Mouse (Mus musculus): ENCODE measurements around the gene Sall2. TPM values are rescaled to one million over a fixed set of nuclear protein-coding genes. Genes with fewer than 3 reads are reported as not detected.

Sall2 gene
- polyA plus RNA-seq, 1 experiment, result 11.4 TPM

GRCm38 (mm10) chr14:52284191-52284590 lies 44.4 kb downstream of the Sall2 start:
- peak overlapping the region; percentile 24; the same call in 1 of the 2 replicates for H3K4me3 ChIP-seq (ENCODE audit: low read depth, low read length)
- H3K36me3 ChIP-seq (ENCODE audit: control insufficient read depth, insufficient read depth, low read length, poor library complexity, severe bottlenecking), result peaks cover 31% of the 10 kb centered on the region
- H3K27ac ChIP-seq (ENCODE audit: insufficient read depth, low read length), result peak overlapping the region; percentile 81
- H3K9me3 ChIP-seq (replicated peaks; ENCODE audit: control insufficient read depth, insufficient read depth, low read length, poor library complexity, severe bottlenecking), result no peaks in the 10 kb centered on the region
- no peak for TF ChIP-seq POLR2A (IDR thresholded peaks at IDR 0.05; ENCODE audit: insufficient read depth, low read length)
- TF ChIP-seq EP300 (IDR thresholded peaks at IDR 0.05; ENCODE audit: insufficient read depth, low read depth, low read length), result no peak
- TF ChIP-seq CTCF (IDR thresholded peaks at IDR 0.05; ENCODE audit: low read depth, low read length), result no peak
- H3K27me3 ChIP-seq (ENCODE audit: control insufficient read depth, insufficient read depth, low read length, poor library complexity, severe bottlenecking), result no peaks in the 10 kb centered on the region
- H3K4me1 ChIP-seq (ENCODE audit: control insufficient read depth, insufficient read depth, low read length), result no peaks in the 10 kb centered on the region
- H3K9ac ChIP-seq (ENCODE audit: low read depth, poor library complexity, severe bottlenecking), result 0 out of 2 replicates have a peak overlapping the region, but pooled peaks have one; percentile 0

- TF ChIP-seq EP300 (IDR thresholded peaks at IDR 0.05; ENCODE audit: insufficient read depth, low read depth, low read length) (no peak), CTCF (IDR thresholded peaks at IDR 0.05; ENCODE audit: low read depth, low read length) (no peak), POLR2A (IDR thresholded peaks at IDR 0.05; ENCODE audit: insufficient read depth, low read length) (no peak)
- Histone ChIP-seq H3K36me3 (ENCODE audit: control insufficient read depth, insufficient read depth, low read length, poor library complexity, severe bottlenecking) (peaks cover 28% of the 10 kb centered on the region), H3K27ac (ENCODE audit: insufficient read depth, low read length) (peak overlapping the region; percentile 81), H3K9ac (ENCODE audit: low read depth, poor library complexity, severe bottlenecking) (peak overlapping the region; percentile 0; the same call in 1 of the 2 replicates), H3K9me3 (replicated peaks; ENCODE audit: control insufficient read depth, insufficient read depth, low read length, poor library complexity, severe bottlenecking) (no peaks in the 10 kb centered on the region), H3K4me3 (ENCODE audit: low read depth, low read length) (peak overlapping the region; percentile 24), H3K4me1 (ENCODE audit: control insufficient read depth, insufficient read depth, low read length) (no peaks in the 10 kb centered on the region), H3K27me3 (ENCODE audit: control insufficient read depth, insufficient read depth, low read length, poor library complexity, severe bottlenecking) (no peaks in the 10 kb centered on the region)
Observed at GRCm38 (mm10) chr14:52283629-52284028, 44.9 kb downstream of the Sall2 start.

- Histone ChIP-seq H3K27ac (ENCODE audit: insufficient read depth, low read length) (no peak overlapping the region), H3K9ac (ENCODE audit: low read depth, poor library complexity, severe bottlenecking) (peak overlapping the region; percentile 70), H3K9me3 (replicated peaks; ENCODE audit: control insufficient read depth, insufficient read depth, low read length, poor library complexity, severe bottlenecking) (no peaks in the 10 kb centered on the region), H3K27me3 (ENCODE audit: control insufficient read depth, insufficient read depth, low read length, poor library complexity, severe bottlenecking) (no peaks in the 10 kb centered on the region), H3K4me1 (ENCODE audit: control insufficient read depth, insufficient read depth, low read length) (no peaks in the 10 kb centered on the region), H3K36me3 (ENCODE audit: control insufficient read depth, insufficient read depth, low read length, poor library complexity, severe bottlenecking) (no peaks in the 10 kb centered on the region), H3K4me3 (ENCODE audit: low read depth, low read length) (peak overlapping the region; percentile 74)
- TF ChIP-seq CTCF (IDR thresholded peaks at IDR 0.05; ENCODE audit: low read depth, low read length) (no peak), POLR2A (IDR thresholded peaks at IDR 0.05; ENCODE audit: insufficient read depth, low read length) (no peak), EP300 (IDR thresholded peaks at IDR 0.05; ENCODE audit: insufficient read depth, low read depth, low read length) (no peak)
Observed at GRCm38 (mm10) chr14:52279747-52280120, 48.8 kb downstream of the Sall2 start.

GRCm38 (mm10) chr14:52278932-52279746 lies 49.4 kb downstream of the Sall2 start, which contains the start of the genes Tox4 and Rab2b:
TSS of gene Tox4 (plus strand) at chr14:52279146.
TSS of gene Rab2b (minus strand) at chr14:52279545.
- no peaks in the 10 kb centered on the region for H3K9me3 ChIP-seq (replicated peaks; ENCODE audit: control insufficient read depth, insufficient read depth, low read length, poor library complexity, severe bottlenecking)
- H3K36me3 ChIP-seq (ENCODE audit: control insufficient read depth, insufficient read depth, low read length, poor library complexity, severe bottlenecking), result no peaks in the 10 kb centered on the region
- H3K4me3 ChIP-seq (ENCODE audit: low read depth, low read length), result peak within 1 kb of the TSS; percentile 91
- H3K4me1 ChIP-seq (ENCODE audit: control insufficient read depth, insufficient read depth, low read length), result no peaks in the 10 kb centered on the region
- TF ChIP-seq POLR2A (IDR thresholded peaks at IDR 0.05; ENCODE audit: insufficient read depth, low read length), result peak; percentile 86
- peak; percentile 84 for TF ChIP-seq CTCF (IDR thresholded peaks at IDR 0.05; ENCODE audit: low read depth, low read length)
- 0 out of 2 replicates have a peak, but pooled peaks have one; percentile 28 for TF ChIP-seq EP300 (IDR thresholded peaks at IDR 0.05; ENCODE audit: insufficient read depth, low read depth, low read length)
- H3K27me3 ChIP-seq (ENCODE audit: control insufficient read depth, insufficient read depth, low read length, poor library complexity, severe bottlenecking), result no peaks in the 10 kb centered on the region
- peak within 1 kb of the TSS; percentile 9 for H3K27ac ChIP-seq (ENCODE audit: insufficient read depth, low read length)
- peak within 1 kb of the TSS; percentile 70 for H3K9ac ChIP-seq (ENCODE audit: low read depth, poor library complexity, severe bottlenecking)

GRCm38 (mm10) chr14:52277210-52277609 lies 51.4 kb downstream of the Sall2 start:
- Histone ChIP-seq H3K27me3 (ENCODE audit: control insufficient read depth, insufficient read depth, low read length, poor library complexity, severe bottlenecking) (no peaks in the 10 kb centered on the region), H3K36me3 (ENCODE audit: control insufficient read depth, insufficient read depth, low read length, poor library complexity, severe bottlenecking) (no peaks in the 10 kb centered on the region), H3K9ac (ENCODE audit: low read depth, poor library complexity, severe bottlenecking) (no peak overlapping the region), H3K9me3 (replicated peaks; ENCODE audit: control insufficient read depth, insufficient read depth, low read length, poor library complexity, severe bottlenecking) (no peaks in the 10 kb centered on the region), H3K4me1 (ENCODE audit: control insufficient read depth, insufficient read depth, low read length) (no peaks in the 10 kb centered on the region), H3K27ac (ENCODE audit: insufficient read depth, low read length) (no peak overlapping the region), H3K4me3 (ENCODE audit: low read depth, low read length) (no peak overlapping the region)
- TF ChIP-seq CTCF (IDR thresholded peaks at IDR 0.05; ENCODE audit: low read depth, low read length) (no peak), EP300 (IDR thresholded peaks at IDR 0.05; ENCODE audit: insufficient read depth, low read depth, low read length) (no peak), POLR2A (IDR thresholded peaks at IDR 0.05; ENCODE audit: insufficient read depth, low read length) (no peak)

- Histone ChIP-seq H3K4me3 (ENCODE audit: low read depth, low read length) (no peak overlapping the region), H3K27ac (ENCODE audit: insufficient read depth, low read length) (no peak overlapping the region), H3K9me3 (replicated peaks; ENCODE audit: control insufficient read depth, insufficient read depth, low read length, poor library complexity, severe bottlenecking) (no peaks in the 10 kb centered on the region), H3K9ac (ENCODE audit: low read depth, poor library complexity, severe bottlenecking) (no peak overlapping the region), H3K36me3 (ENCODE audit: control insufficient read depth, insufficient read depth, low read length, poor library complexity, severe bottlenecking) (no peaks in the 10 kb centered on the region; the same call in 1 of the 2 replicates), H3K27me3 (ENCODE audit: control insufficient read depth, insufficient read depth, low read length, poor library complexity, severe bottlenecking) (no peaks in the 10 kb centered on the region), H3K4me1 (ENCODE audit: control insufficient read depth, insufficient read depth, low read length) (no peaks in the 10 kb centered on the region)
- TF ChIP-seq POLR2A (IDR thresholded peaks at IDR 0.05; ENCODE audit: insufficient read depth, low read length) (no peak), CTCF (IDR thresholded peaks at IDR 0.05; ENCODE audit: low read depth, low read length) (no peak), EP300 (IDR thresholded peaks at IDR 0.05; ENCODE audit: insufficient read depth, low read depth, low read length) (no peak)
Observed at GRCm38 (mm10) chr14:52272781-52273180, 55.8 kb downstream of the Sall2 start.

Other genes starting within 250 kb of the Sall2 start
- 949 and 975 TPM in 2 replicates for gene Hnrnpc, start 224.7 kb downstream of the Sall2 start, polyA plus RNA-seq (2011; ENCODE audit: insufficient read depth, insufficient read length, low read depth, missing spikeins)
- gene Rpgrip1, start 218.1 kb downstream of the Sall2 start, polyA plus RNA-seq (2011; ENCODE audit: insufficient read depth, insufficient read length, low read depth, missing spikeins), result 6.7 and 9.0 TPM in 2 replicates
- 217 and 224 TPM in 2 replicates for gene Supt16, start 131.3 kb downstream of the Sall2 start, polyA plus RNA-seq (2011; ENCODE audit: insufficient read depth, insufficient read length, low read depth, missing spikeins)
- 175 and 178 TPM in 2 replicates for gene Chd8, start 71.0 kb downstream of the Sall2 start, polyA plus RNA-seq (2011; ENCODE audit: insufficient read depth, insufficient read length, low read depth, missing spikeins)
- gene Tox4, start 49.6 kb downstream of the Sall2 start, polyA plus RNA-seq (2011; ENCODE audit: insufficient read depth, insufficient read length, low read depth, missing spikeins), result 66.5 and 67.4 TPM in 2 replicates
- gene Rab2b, start 49.2 kb downstream of the Sall2 start, polyA plus RNA-seq (2011; ENCODE audit: insufficient read depth, insufficient read length, low read depth, missing spikeins), result 16.5 and 23.2 TPM in 2 replicates
- gene Mettl3, start 23.6 kb downstream of the Sall2 start, polyA plus RNA-seq (2011; ENCODE audit: insufficient read depth, insufficient read length, low read depth, missing spikeins), result 65.8 and 67.6 TPM in 2 replicates
- gene Olfr1513, start 27.6 kb upstream of the Sall2 start, polyA plus RNA-seq (2011; ENCODE audit: insufficient read depth, insufficient read length, low read depth, missing spikeins), result not detected in 2 replicates
- not detected in 2 replicates for gene Olfr1512, start 50.4 kb upstream of the Sall2 start, polyA plus RNA-seq (2011; ENCODE audit: insufficient read depth, insufficient read length, low read depth, missing spikeins)
- gene Olfr1511, start 68.6 kb upstream of the Sall2 start, polyA plus RNA-seq (2011; ENCODE audit: insufficient read depth, insufficient read length, low read depth, missing spikeins), result not detected in 2 replicates
- gene Olfr1510, start 85.6 kb upstream of the Sall2 start, polyA plus RNA-seq (2011; ENCODE audit: insufficient read depth, insufficient read length, low read depth, missing spikeins), result not detected in 2 replicates
- not detected in 2 replicates for gene Olfr1509, start 114.2 kb upstream of the Sall2 start, polyA plus RNA-seq (2011; ENCODE audit: insufficient read depth, insufficient read length, low read depth, missing spikeins)
- gene Olfr1508, start 138.7 kb upstream of the Sall2 start, polyA plus RNA-seq (2011; ENCODE audit: insufficient read depth, insufficient read length, low read depth, missing spikeins), result not detected in 2 replicates
- not detected in 2 replicates for gene Olfr1507, start 167.0 kb upstream of the Sall2 start, polyA plus RNA-seq (2011; ENCODE audit: insufficient read depth, insufficient read length, low read depth, missing spikeins)

All from ES-Bruce4 (cell line).